Mouse (Mus musculus) ES-Bruce4 (cell line): ENCODE data around the gene Tjap1.

Source experiments
- CTCF ChIP-seq: IDR thresholded peaks from one replicate; pipeline ENCODE4 v1.8.1; 2011; ENCODE audit warnings: low read depth, low read length
- POLR2A ChIP-seq: IDR thresholded peaks from one replicate; pipeline ENCODE4 v1.8.1; 2011; ENCODE audit warnings: low read length; ENCODE audit not compliant: insufficient read depth

DNA sequence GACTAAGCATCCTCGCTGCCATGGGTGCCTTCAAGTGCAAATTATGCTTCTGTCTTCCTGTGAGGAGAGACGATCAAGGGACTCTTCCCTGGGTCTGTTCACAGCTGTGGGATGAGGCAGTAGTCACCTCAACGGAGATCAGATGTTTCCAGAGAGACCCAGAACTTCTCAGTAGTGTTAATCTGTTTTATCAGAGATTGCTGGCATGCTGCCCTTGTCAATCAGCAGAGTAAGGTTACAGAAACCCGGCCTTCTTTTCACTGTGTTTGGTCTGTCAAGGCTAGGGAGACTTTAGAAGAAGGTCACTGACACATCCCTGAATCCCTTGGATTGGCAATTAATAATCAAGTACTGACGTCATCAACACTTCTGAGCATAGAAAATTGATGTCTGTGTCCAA is 45.3 kb downstream of the Tjap1 start:
- TF ChIP-seq CTCF (no peak), POLR2A (no peak)
